Mouse (Mus musculus): ENCODE measurements around the gene Flad1. TPM values are rescaled to one million over a fixed set of nuclear protein-coding genes. Genes with fewer than 3 reads are reported as not detected.
A peak's percentile ranks its signal among the peaks of the same experiment; 100 is the strongest.

Flad1 gene
- polyA plus RNA-seq, 1 experiment from 2014 or later, result 36.5 TPM

DNA sequence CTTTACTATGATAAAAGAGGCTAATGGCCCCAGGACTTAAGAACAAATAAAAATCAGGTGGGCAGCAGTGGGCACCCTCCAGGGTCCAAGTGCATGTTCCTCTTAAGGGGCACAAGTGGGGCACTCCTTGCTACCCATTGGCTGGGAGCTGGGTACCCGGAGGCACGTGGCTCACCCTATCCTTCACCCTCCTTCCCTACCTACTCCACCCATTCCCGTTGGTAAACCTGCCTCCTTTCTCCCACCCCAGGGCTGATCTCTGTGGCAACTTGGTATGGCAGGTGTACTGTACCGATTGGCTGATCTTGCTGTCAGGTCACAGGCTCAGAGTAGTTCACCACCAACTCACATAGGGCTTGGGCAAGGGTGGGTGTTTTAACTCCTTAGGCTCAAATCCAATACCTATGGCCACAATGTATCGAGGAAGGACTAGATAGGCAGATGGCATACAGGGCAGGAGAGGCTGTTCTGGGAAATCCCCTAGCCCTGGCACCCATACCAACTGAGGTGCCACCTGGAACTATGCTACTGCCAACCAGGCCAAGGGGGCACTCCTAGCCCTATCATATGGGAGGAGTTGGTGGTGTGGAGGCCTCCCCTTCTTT lies 27.9 kb downstream of the Flad1 start:
- Histone ChIP-seq H3K4me2 (no peak overlapping the region), H3K4me1 (peaks cover 11% of the 10 kb centered on the region), H3K27me3 (replicated peaks) (no peaks in the 10 kb centered on the region), H3K4me3 (no peak overlapping the region), H3K9ac (no peak overlapping the region), H3K27ac (no peak overlapping the region), H3K9me3 (no peaks in the 10 kb centered on the region), H3K36me3 (replicated peaks) (no peaks in the 10 kb centered on the region)
- no peak for ATAC-seq (replicated peaks)
- 88% methylated on average over 5 of the region's 5 CpGs for WGBS

DNA sequence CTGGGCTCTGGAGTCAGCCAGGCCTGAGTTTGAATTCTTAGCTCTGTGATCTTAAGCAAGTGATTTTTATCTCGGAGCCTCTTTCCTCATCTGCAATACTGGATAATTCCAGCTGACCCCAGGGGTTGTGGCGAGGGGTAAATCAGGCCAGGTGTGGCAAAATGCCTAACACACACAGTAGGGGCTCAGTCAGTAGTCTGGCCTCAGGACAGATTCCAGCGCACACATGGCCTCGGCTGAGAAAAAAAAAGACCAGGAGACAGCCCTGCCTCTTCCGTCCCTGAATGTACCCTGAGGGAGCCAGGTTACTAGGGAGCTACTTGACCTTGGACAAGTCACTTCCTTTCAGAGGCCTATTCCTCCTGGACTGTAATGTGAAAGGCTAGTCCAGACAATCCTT lies 28.7 kb downstream of the Flad1 start:
- Histone ChIP-seq H3K27me3 (replicated peaks) (no peaks in the 10 kb centered on the region), H3K4me1 (peaks cover 19% of the 10 kb centered on the region), H3K36me3 (replicated peaks) (no peaks in the 10 kb centered on the region), H3K4me3 (no peak overlapping the region), H3K9me3 (no peaks in the 10 kb centered on the region), H3K9ac (no peak overlapping the region), H3K27ac (no peak overlapping the region), H3K4me2 (no peak overlapping the region)
- no peak for ATAC-seq (replicated peaks)
- 90% methylated on average over 5 of the region's 5 CpGs for WGBS

DNA sequence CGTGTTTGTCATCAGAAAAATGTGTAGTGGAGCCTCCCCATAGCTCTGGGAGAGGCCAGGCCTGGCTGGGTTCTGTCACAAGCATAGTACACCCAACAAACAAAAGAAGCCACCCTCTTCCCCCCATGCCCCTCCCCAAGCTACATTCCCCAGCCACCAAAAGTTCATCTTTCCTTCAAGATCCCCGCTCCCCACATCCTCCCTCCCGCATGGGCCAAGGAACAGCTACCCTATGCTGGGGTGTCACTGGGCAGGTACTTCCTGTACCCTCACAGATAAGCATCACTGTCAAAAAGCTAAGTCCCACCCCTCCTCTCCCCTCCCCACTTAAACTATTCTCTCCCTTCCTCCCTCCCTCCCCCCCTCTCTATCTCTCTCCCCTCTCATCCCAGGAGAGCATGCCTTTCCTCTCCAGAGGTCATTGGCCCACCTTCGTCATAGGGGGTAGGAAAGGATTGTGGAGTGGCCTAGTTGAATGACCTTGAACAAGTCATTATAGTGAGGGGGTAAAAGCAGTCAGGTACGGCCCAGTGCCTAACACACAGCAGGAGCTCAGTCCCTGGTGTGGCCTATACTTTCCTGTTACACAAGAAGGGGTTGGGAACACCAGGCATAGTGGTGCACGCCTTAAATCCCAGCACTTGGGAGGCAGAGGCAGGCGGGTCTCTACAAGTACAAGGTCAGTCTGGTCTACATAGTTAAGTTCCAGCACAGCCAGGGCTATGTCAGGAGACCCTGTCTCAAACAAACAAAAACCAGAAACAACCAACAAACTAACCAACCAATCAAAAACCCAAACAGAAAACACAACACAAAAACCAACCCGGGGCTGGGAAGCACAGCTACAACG lies 29.4 kb downstream of the Flad1 start:
- WGBS, result 90% methylated on average over 9 of the region's 9 CpGs
- Histone ChIP-seq H3K4me2 (no peak overlapping the region), H3K4me3 (no peak overlapping the region), H3K36me3 (replicated peaks) (no peaks in the 10 kb centered on the region), H3K9me3 (no peaks in the 10 kb centered on the region), H3K27ac (no peak overlapping the region), H3K9ac (no peak overlapping the region), H3K4me1 (peaks cover 19% of the 10 kb centered on the region), H3K27me3 (replicated peaks) (no peaks in the 10 kb centered on the region)
- no peak for ATAC-seq (replicated peaks)

DNA sequence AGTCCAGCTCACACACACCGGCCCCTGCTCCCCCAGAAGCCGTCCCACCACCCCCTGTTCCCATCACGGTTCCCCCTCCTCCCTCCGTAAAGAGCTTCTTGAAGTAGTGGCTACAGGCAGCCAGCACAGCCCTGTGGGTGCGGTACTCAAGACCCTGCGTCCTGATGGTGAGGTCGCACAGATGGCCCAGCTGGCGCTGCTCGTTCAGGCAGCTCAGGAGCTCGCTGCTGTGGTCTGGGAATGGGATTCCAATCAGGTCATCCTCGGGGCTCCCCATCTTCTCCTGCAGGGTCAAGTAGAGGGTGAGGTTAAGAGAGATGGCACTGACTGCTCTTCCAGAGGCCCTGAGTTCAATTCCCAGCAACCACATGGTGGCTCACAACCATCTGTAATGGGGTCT lies 30.4 kb downstream of the Flad1 start:
- Histone ChIP-seq H3K4me2 (no peak overlapping the region), H3K4me1 (peaks cover 19% of the 10 kb centered on the region), H3K36me3 (replicated peaks) (no peaks in the 10 kb centered on the region), H3K4me3 (no peak overlapping the region), H3K9ac (no peak overlapping the region), H3K27me3 (replicated peaks) (no peaks in the 10 kb centered on the region), H3K9me3 (no peaks in the 10 kb centered on the region), H3K27ac (no peak overlapping the region)
- ATAC-seq (replicated peaks), result no peak
- WGBS, result 86% methylated on average over 11 of the region's 11 CpGs

DNA sequence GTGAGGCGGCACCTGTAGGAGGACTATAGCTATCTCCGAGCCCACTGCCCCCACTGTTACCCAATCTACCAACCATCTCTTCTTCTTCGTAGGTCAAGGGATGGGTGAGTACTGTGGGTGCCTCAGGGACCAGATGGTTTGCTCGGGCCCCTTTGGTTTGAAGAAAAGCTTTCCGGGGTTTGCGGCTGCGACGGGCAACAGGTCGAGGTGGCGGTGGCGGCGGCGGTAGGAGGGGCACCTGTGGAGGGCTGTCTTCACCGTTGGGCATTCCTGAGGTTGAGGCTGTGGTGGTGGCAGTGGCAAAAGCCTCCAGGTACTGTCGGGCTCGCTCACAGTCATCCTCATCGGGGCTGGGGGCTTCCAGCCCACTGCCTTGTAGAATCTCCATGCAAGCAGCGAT lies 31.0 kb downstream of the Flad1 start:
- Histone ChIP-seq H3K4me2 (no peak overlapping the region), H3K9me3 (no peaks in the 10 kb centered on the region), H3K4me3 (no peak overlapping the region), H3K9ac (no peak overlapping the region), H3K4me1 (peaks cover 19% of the 10 kb centered on the region), H3K27me3 (replicated peaks) (no peaks in the 10 kb centered on the region), H3K36me3 (replicated peaks) (no peaks in the 10 kb centered on the region), H3K27ac (no peak overlapping the region)
- ATAC-seq (replicated peaks), result no peak
- 97% methylated on average over 18 of the region's 18 CpGs for WGBS

DNA sequence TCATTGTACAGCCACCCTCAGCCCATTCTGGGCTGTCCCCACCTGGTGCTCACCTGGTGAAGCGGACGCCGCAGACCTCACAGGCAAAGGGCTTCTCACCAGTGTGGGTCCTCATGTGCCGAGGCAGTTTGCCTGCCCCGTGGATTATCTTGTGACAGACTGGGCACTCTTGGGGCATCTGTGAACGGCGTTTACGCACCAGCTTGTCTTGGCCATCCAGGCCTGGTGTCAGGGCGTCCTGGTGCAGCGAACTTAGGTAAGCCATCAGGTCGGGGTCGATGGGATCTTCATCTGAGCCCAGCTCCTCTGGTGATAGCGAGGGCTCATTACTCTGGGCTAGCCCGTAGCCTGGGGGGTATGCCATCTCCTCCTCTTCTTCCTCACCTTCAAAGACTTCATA lies 31.4 kb downstream of the Flad1 start:
- no peak overlapping the region for H3K4me2 ChIP-seq
- no peak overlapping the region for H3K9ac ChIP-seq
- no peak overlapping the region for H3K27ac ChIP-seq
- ATAC-seq (replicated peaks), result no peak
- no peaks in the 10 kb centered on the region for H3K36me3 ChIP-seq (replicated peaks)
- H3K4me3 ChIP-seq, result no peak overlapping the region
- H3K27me3 ChIP-seq (replicated peaks), result no peaks in the 10 kb centered on the region
- H3K4me1 ChIP-seq, result peaks cover 19% of the 10 kb centered on the region
- 95% methylated on average over 14 of the region's 14 CpGs for WGBS
- H3K9me3 ChIP-seq, result no peaks in the 10 kb centered on the region

DNA sequence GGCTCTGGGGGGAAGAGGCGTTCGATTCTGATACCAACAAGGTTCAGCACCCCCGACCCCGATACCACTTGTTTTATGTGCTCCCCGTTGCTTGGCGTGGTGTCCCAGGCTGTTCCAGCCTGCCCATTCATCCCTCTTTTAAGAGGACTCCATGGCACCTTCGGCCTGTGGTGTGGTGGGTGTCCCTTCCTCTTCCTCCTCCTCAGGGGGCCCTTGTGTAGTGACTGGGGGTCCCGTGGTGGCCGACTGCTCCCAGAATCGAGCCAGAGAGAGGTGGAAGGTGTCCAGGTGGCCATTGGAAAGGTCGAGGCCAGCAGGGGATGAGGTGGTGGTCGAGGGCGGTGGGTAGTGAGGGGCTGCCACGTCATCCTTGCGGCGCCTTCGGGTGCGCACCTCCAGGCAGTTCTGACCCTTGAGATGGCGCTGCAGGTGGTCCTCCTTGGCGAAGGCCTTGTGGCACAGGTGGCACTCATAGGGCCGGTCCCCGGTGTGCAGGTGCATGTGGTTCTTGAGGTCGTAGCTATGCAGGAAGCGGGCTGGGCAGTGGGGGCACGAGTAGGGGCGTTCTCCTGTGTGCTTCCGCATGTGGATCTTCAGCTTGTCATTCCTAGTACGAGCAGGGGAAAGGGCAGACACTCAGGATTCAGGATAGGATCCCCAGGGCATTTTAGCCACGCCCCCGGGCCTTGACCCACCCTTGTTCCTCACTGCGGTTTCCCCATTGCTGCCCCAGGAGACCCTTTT lies 32.1 kb downstream of the Flad1 start:
- Histone ChIP-seq H3K4me1 (peaks cover 14% of the 10 kb centered on the region), H3K36me3 (replicated peaks) (no peaks in the 10 kb centered on the region), H3K4me2 (peak overlapping the region; percentile 75; the same call in 1 of the 2 replicates), H3K27ac (no peak overlapping the region), H3K27me3 (replicated peaks) (no peaks in the 10 kb centered on the region), H3K9ac (no peak overlapping the region), H3K4me3 (no peak overlapping the region), H3K9me3 (no peaks in the 10 kb centered on the region)
- WGBS, result 91% methylated on average over 31 of the region's 31 CpGs
- no peak for ATAC-seq (replicated peaks)

DNA sequence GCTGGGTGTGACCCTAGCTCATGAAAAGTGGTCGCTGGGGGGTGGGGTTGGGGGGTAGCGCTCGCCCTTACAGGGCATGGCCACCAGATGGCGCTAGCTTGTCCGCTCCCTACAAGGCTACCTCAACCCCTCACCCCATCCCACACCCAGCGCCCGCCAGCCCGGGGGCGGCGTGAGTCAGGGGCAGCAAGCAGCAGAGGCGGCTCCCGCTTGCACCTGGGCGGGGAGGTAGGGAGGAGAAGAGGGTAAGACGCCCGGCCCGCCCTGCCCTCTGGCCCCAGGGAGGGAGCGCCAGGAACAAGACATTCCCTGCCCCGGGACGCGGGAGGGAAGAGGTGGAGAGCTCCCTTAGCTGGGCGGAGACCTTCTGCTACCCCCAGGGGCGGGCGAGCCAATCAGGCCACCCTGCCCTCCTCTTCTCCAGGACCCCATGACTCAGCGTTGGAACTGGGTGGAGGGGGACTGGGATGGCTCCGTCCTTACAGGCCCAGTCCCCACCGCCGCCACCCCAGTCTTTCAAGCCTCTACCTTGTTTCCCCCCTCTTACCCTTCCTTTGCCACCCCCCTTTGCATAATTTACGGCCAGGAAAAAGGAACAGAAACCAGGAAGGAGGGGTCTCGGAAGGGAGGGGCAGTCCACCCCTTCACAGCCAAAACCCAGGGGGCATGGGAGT lies 33.1 kb downstream of the Flad1 start:
- WGBS, result 3% methylated on average over 29 of the region's 29 CpGs
- ATAC-seq (replicated peaks), result peak; percentile 83

DNA sequence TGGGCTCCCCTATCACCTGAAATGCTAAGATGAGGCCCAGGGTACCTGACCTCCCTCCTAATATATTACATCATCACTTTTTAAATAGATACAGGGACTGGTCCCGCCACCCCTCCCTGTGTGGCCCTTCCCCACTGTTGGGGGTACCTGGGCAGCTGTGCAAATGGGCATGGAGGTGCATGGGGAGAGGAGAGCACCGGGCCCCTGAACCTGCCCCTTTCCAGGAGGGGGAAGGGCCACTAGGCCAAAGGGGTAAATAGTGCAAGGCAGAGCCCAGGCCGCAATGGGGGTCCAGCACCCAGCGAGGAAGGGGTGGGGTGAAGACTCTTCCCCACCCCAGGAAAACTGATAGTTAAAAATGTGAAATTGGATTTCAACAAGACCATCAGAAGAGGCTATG lies 33.8 kb downstream of the Flad1 start:
- WGBS, result 53% methylated on average over 4 of the region's 4 CpGs
- Histone ChIP-seq H3K27ac (no peak overlapping the region), H3K4me2 (peak overlapping the region; percentile 75), H3K9me3 (no peaks in the 10 kb centered on the region), H3K27me3 (replicated peaks) (no peaks in the 10 kb centered on the region), H3K36me3 (replicated peaks) (no peaks in the 10 kb centered on the region), H3K4me1 (peaks cover 14% of the 10 kb centered on the region), H3K4me3 (no peak overlapping the region; the same call in 1 of the 2 replicates), H3K9ac (no peak overlapping the region)
- ATAC-seq (replicated peaks), result peak; percentile 25; the same call in 1 of the 2 replicates

More for the DNA sequence above, 33.1 kb downstream of the Flad1 start:
- H3K4me3 ChIP-seq, result peak overlapping the region; percentile 44
- no peaks in the 10 kb centered on the region for H3K36me3 ChIP-seq (replicated peaks)
- H3K9me3 ChIP-seq, result no peaks in the 10 kb centered on the region
- H3K9ac ChIP-seq, result peak overlapping the region; percentile 55
- no peaks in the 10 kb centered on the region for H3K27me3 ChIP-seq (replicated peaks)
- no peak overlapping the region for H3K27ac ChIP-seq
- H3K4me1 ChIP-seq, result peaks cover 14% of the 10 kb centered on the region
- peak overlapping the region; percentile 75 for H3K4me2 ChIP-seq

DNA sequence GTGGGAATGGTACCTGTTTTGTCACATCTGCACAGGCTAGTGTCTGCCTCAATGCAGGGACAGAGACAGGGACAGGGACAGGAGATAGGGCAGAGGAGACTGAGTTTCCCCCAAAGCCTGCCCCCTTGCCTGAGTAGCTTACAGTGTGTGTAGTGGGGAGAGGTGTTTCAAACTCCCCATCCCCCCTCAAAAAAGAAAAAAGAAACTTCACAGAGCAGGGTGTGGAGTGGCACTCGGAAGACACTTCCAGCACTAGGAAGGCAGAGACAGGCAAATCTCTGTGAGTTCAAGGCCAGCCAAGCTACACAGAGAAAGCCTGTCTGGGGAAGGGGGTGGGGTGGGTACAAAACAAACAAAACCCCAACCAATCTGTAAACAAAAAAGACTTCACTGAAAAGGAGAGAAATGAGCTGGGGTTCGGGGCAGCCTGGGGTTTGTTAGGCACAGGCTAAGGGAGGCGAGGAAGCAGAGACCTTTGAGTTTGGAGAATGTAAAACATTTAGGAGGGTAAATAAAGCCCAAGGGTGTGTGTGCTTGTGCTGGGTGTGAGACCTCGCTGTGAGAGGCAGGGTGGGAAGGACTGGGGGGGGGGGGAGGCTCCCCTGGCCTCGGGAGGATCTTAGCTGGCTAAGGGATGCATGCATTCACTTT lies 38.0 kb downstream of the Flad1 start:
- no peak for ATAC-seq (replicated peaks)
- WGBS, result 46% methylated on average over 5 of the region's 5 CpGs
- peaks cover 7% of the 10 kb centered on the region for H3K4me1 ChIP-seq
- H3K36me3 ChIP-seq (replicated peaks), result no peaks in the 10 kb centered on the region
- no peaks in the 10 kb centered on the region for H3K27me3 ChIP-seq (replicated peaks)
- no peak overlapping the region for H3K27ac ChIP-seq
- no peaks in the 10 kb centered on the region for H3K9me3 ChIP-seq
- H3K4me2 ChIP-seq, result no peak overlapping the region
- no peak overlapping the region for H3K9ac ChIP-seq
- H3K4me3 ChIP-seq, result no peak overlapping the region

DNA sequence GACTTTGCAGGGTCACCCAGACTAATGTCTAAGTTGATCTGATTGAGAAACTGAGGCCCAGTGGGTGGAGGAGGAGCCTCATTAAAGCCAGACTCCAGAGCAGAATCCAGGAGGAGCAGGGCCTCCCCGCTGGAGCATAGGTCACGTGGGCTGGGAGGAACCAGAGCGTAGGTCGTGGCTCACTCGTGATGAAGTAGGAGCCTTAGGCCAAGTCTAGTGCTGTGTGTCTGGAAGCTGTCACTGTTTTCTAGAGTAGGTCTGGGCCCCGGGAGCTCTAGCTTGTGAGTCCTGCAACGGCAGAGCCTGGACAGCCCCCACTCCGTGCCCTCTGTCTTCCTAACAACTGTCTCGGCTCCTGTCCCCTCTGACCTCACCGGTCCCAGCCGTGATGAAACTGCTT lies 44.3 kb downstream of the Flad1 start:
- H3K4me2 ChIP-seq, result no peak overlapping the region
- 71% methylated on average over 11 of the region's 11 CpGs for WGBS
- H3K4me1 ChIP-seq, result no peaks in the 10 kb centered on the region
- H3K9me3 ChIP-seq, result no peaks in the 10 kb centered on the region
- no peaks in the 10 kb centered on the region for H3K27me3 ChIP-seq (replicated peaks)
- no peaks in the 10 kb centered on the region for H3K36me3 ChIP-seq (replicated peaks)
- H3K9ac ChIP-seq, result no peak overlapping the region
- ATAC-seq (replicated peaks), result no peak
- H3K4me3 ChIP-seq, result no peak overlapping the region
- H3K27ac ChIP-seq, result no peak overlapping the region

Data from midbrain, embryonic 15.5 days (tissue).